8 mouse cellular contexts compared by ENCODE assay signal in the genomic region with DNA sequence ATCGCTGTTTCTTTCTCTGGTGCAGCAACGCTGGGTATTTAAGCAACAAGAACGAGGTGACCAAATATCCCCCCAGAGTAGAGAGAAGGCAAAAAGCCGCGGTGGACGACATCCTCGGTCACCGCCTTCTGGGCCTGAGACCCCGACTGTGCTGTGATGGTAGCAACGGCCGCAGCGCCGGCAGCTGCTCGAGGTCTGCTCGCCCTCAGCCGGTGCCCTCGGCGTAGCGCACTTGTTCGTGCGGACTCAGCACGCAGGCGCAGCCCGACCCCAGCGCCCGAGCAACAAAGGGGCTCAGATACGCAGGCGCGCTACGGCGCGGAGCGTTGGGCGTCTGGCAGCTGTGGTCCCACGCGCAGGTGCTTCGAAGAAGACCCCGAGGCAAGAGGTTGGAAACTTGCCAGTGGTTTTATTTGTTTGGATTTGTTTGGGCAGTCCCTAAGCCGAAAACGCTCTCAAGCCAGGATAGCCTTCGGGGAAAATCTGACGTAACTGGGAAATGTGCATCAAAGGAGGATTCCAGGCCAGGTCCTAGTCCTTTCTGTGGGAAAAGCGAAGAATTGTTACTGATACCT. TPM values are rescaled to one million over a fixed set of nuclear protein-coding genes. Genes with fewer than 3 reads are reported as not detected.
A peak's percentile ranks its signal among the peaks of the same experiment; 100 is the strongest.
DNase-seq lines count a peak whose midpoint lies in the region; ATAC-seq and TF ChIP-seq lines count a peak whose summit lies in the region.

Gene Gdpd1 (minus strand): TSS at position 197 of the 575 bp plus-strand sequence.

- peak within 1 kb of the TSS; percentile 81 for H3K4me3 ChIP-seq in E14TG2a.4 (replicated peaks; ENCODE audit: low read length)
- peak within 1 kb of the TSS; percentile 67 for H3K4me3 ChIP-seq in forebrain, embryonic 12.5 days (replicated peaks)
- peak within 1 kb of the TSS; percentile 80 for H3K4me3 ChIP-seq in heart, postnatal 0 days (ENCODE audit: low read depth, low read length)
- peak within 1 kb of the TSS; percentile 64 for H3K4me3 ChIP-seq in liver, embryonic 16.5 days (ENCODE audit: low read depth, low read length)
- H3K4me3 ChIP-seq in neural tube, embryonic 14.5 days (ENCODE audit: low read depth, low read length) = peak within 1 kb of the TSS; percentile 73

- peaks cover 15% of the 10 kb centered on the region for H3K4me1 ChIP-seq in E14TG2a.4 (replicated peaks; ENCODE audit: low read depth, low read length)
- H3K4me1 ChIP-seq in forebrain, embryonic 12.5 days = peaks cover 26% of the 10 kb centered on the region
- H3K4me1 ChIP-seq in heart, postnatal 0 days (ENCODE audit: control insufficient read depth, insufficient read depth) = 0 out of 2 replicates have a peak, but pooled peaks cover 8% of the 10 kb centered on the region
- peaks cover 11% of the 10 kb centered on the region for H3K4me1 ChIP-seq in liver, embryonic 16.5 days (ENCODE audit: control insufficient read depth, low read depth, low read length)
- H3K4me1 ChIP-seq in neural tube, embryonic 14.5 days (ENCODE audit: control insufficient read depth, insufficient read depth, low read length) = peaks cover 24% of the 10 kb centered on the region

- H3K9me3 ChIP-seq in E14TG2a.4 (ENCODE audit: low read length) = no peaks in the 10 kb centered on the region
- H3K9me3 ChIP-seq in forebrain, embryonic 12.5 days = no peaks in the 10 kb centered on the region
- no peaks in the 10 kb centered on the region for H3K9me3 ChIP-seq in heart, postnatal 0 days (replicated peaks; ENCODE audit: control insufficient read depth, low read length)
- no peaks in the 10 kb centered on the region for H3K9me3 ChIP-seq in liver, embryonic 16.5 days (replicated peaks; ENCODE audit: control insufficient read depth, low read length)
- no peaks in the 10 kb centered on the region for H3K9me3 ChIP-seq in neural tube, embryonic 14.5 days (ENCODE audit: control insufficient read depth, low read length)

- H3K9ac ChIP-seq in forebrain, embryonic 12.5 days = peak within 1 kb of the TSS; percentile 93
- peak within 1 kb of the TSS; percentile 76 for H3K9ac ChIP-seq in heart, postnatal 0 days (replicated peaks; ENCODE audit: low read depth, low read length)
- peak within 1 kb of the TSS; percentile 75 for H3K9ac ChIP-seq in liver, embryonic 16.5 days (ENCODE audit: low read depth, low read length)
- H3K9ac ChIP-seq in neural tube, embryonic 14.5 days (replicated peaks; ENCODE audit: low read depth, low read length) = peak within 1 kb of the TSS; percentile 89

- TF ChIP-seq EP300 in heart, postnatal 0 days (IDR thresholded peaks at IDR 0.05; ENCODE audit: low read depth) = no peak

- ATAC-seq in forebrain, embryonic 12.5 days (ENCODE audit: low FRiP score) = peak; percentile 97
- ATAC-seq in heart, postnatal 0 days (ENCODE audit: insufficient read depth, low read depth) = peak; percentile 96
- ATAC-seq in liver, embryonic 16.5 days (ENCODE audit: low read depth) = peak; percentile 90
- ATAC-seq in neural tube, embryonic 14.5 days (ENCODE audit: low read depth) = peak; percentile 97

- H3K4me2 ChIP-seq in forebrain, embryonic 12.5 days = peak within 1 kb of the TSS; percentile 63
- H3K4me2 ChIP-seq in heart, postnatal 0 days (ENCODE audit: low read depth, low read length) = peak within 1 kb of the TSS; percentile 100
- H3K4me2 ChIP-seq in liver, embryonic 16.5 days (ENCODE audit: low read depth, low read length) = peak within 1 kb of the TSS; percentile 99
- H3K4me2 ChIP-seq in neural tube, embryonic 14.5 days (ENCODE audit: low read depth, low read length) = peak within 1 kb of the TSS; percentile 52

- peaks cover 38% of the 10 kb centered on the region for H3K27me3 ChIP-seq in E14TG2a.4 (ENCODE audit: insufficient read depth, low read length)
- no peaks in the 10 kb centered on the region for H3K27me3 ChIP-seq in forebrain, embryonic 12.5 days
- no peaks in the 10 kb centered on the region for H3K27me3 ChIP-seq in heart, postnatal 0 days (ENCODE audit: control insufficient read depth, insufficient read depth, low read length)
- H3K27me3 ChIP-seq in liver, embryonic 16.5 days (ENCODE audit: control insufficient read depth, insufficient read depth, low read depth, low read length) = no peaks in the 10 kb centered on the region
- no peaks in the 10 kb centered on the region for H3K27me3 ChIP-seq in neural tube, embryonic 14.5 days (ENCODE audit: control insufficient read depth, insufficient read depth, low read length)

- H3K36me3 ChIP-seq in E14TG2a.4 (ENCODE audit: insufficient read depth, low read length) = peaks cover 24% of the 10 kb centered on the region
- peaks cover 22% of the 10 kb centered on the region for H3K36me3 ChIP-seq in forebrain, embryonic 12.5 days (replicated peaks)
- peaks cover 19% of the 10 kb centered on the region for H3K36me3 ChIP-seq in heart, postnatal 0 days (replicated peaks; ENCODE audit: control insufficient read depth, insufficient read depth, low read length)
- H3K36me3 ChIP-seq in liver, embryonic 16.5 days (ENCODE audit: control insufficient read depth, insufficient read depth) = peaks cover 7% of the 10 kb centered on the region; the same call in 1 of the 2 replicates
- peaks cover 9% of the 10 kb centered on the region; the same call in 1 of the 2 replicates for H3K36me3 ChIP-seq in neural tube, embryonic 14.5 days (ENCODE audit: control insufficient read depth, insufficient read depth, low read length)

- peak; percentile 84 for DNase-seq in c-Kit-positive CD71-positive TER-119-positive erythroid progenitor cells, embryonic 14.5 days (ENCODE audit: low spot score)
- peak; percentile 92 for DNase-seq in heart, postnatal 0 days (ENCODE audit: low spot score)
- peak; percentile 87 to 93 for DNase-seq in kidney, postnatal 4 days
- DNase-seq in testis, postnatal 10 days (ENCODE audit: low spot score) = peak; percentile 88

- no peak for TF ChIP-seq CTCF in E14TG2a.4 (conservative IDR thresholded peaks at IDR 0.05; ENCODE audit: low read length)
- 0 out of 2 replicates have a peak, but pooled peaks have one; percentile 16 for TF ChIP-seq CTCF in heart, postnatal 0 days (IDR thresholded peaks at IDR 0.05; ENCODE audit: low read depth)

- peak within 1 kb of the TSS; percentile 98 for H3K27ac ChIP-seq in forebrain, embryonic 12.5 days
- peak within 1 kb of the TSS; percentile 71 for H3K27ac ChIP-seq in heart, postnatal 0 days (ENCODE audit: low read depth)
- H3K27ac ChIP-seq in liver, embryonic 16.5 days (ENCODE audit: low read length) = no peak within 1 kb of the TSS
- peak within 1 kb of the TSS; percentile 96 for H3K27ac ChIP-seq in neural tube, embryonic 14.5 days (ENCODE audit: low read depth, low read length)

- under 1% methylated on average over 43 of the region's 43 CpGs for WGBS in forebrain, embryonic 12.5 days
- under 1% methylated on average over 43 of the region's 43 CpGs for WGBS in heart, postnatal 0 days
- WGBS in liver, embryonic 16.5 days (ENCODE audit: insufficient replicate concordance) = 2% methylated on average over 43 of the region's 43 CpGs
- WGBS in neural tube, embryonic 14.5 days = 1% methylated on average over 43 of the region's 43 CpGs

RNA-seq across cellular contexts. Expression of gene Gdpd1, which starts in this region (rescaled TPM):
- 117 and 121 TPM in 2 replicates for polyA plus RNA-seq in forebrain, embryonic 12.5 days (2016; fragmentation: Nextera tagmentation; extraction: Ambion mirVana)
- 7.5 and 12.6 TPM in 2 replicates for total RNA-seq in heart, postnatal 0 days (2014; rRNA removed; ENCODE audit: low replicate concordance)
- polyA plus RNA-seq in heart, postnatal 0 days (2015; fragmentation: Nextera tagmentation; extraction: Ambion mirVana) = 31.8 and 32.8 TPM in 2 replicates
- 4.7 and 5.2 TPM in 2 replicates for polyA plus RNA-seq in liver, embryonic 16.5 days (2015; fragmentation: Nextera tagmentation; extraction: Ambion mirVana)
- polyA plus RNA-seq in neural tube, embryonic 14.5 days (2014; fragmentation: Nextera tagmentation; extraction: Ambion mirVana) = 172 and 179 TPM in 2 replicates
